Mouse (Mus musculus) intestine, embryonic 15.5 days (tissue): ENCODE measurements around the gene Chtf18. TPM values are rescaled to one million over a fixed set of nuclear protein-coding genes. Genes with fewer than 3 reads are reported as not detected.
A peak's percentile ranks its signal among the peaks of the same experiment; 100 is the strongest.

Experiments
- ATAC-seq: fragments of 200-750 bp; cut with Nextera tagmentation; 2 replicates; pipeline ENCODE4 v1.8.0; 2017; ENCODE audit warnings: moderate TSS enrichment, moderate library complexity
- H3K27ac ChIP-seq: fragments of 300-500 bp; sonication (generic); 2 replicates; pipeline ENCODE4 v1.5.1; 2015; ENCODE audit warnings: mild to moderate bottlenecking, inconsistent platforms
- H3K27me3 ChIP-seq: fragments of 300-500 bp; sonication (generic); replicated peaks from 2 replicates; pipeline ENCODE4 v1.6.1; 2015; ENCODE audit warnings: inconsistent platforms
- H3K36me3 ChIP-seq: fragments of 300-500 bp; sonication (generic); 2 replicates; pipeline ENCODE4 v1.6.1; 2015; ENCODE audit warnings: inconsistent platforms
- H3K4me1 ChIP-seq: fragments of 300-500 bp; sonication (generic); replicated peaks from 2 replicates; pipeline ENCODE4 v1.6.1; 2015; ENCODE audit warnings: inconsistent platforms
- H3K4me2 ChIP-seq: fragments of 300-500 bp; sonication (generic); replicated peaks from 2 replicates; pipeline ENCODE4 v1.6.1; 2015; ENCODE audit warnings: mild to moderate bottlenecking, inconsistent platforms
- H3K4me3 ChIP-seq: fragments of 300-500 bp; sonication (generic); replicated peaks from 2 replicates; pipeline ENCODE4 v1.5.1; 2015; ENCODE audit warnings: inconsistent platforms
- H3K9ac ChIP-seq: fragments of 300-500 bp; sonication (generic); 2 replicates; pipeline ENCODE4 v1.6.1; 2015; ENCODE audit warnings: inconsistent platforms
- H3K9me3 ChIP-seq: fragments of 300-500 bp; sonication (generic); 2 replicates; pipeline ENCODE4 v1.6.1; 2016; ENCODE audit warnings: inconsistent platforms
- WGBS: fragments of 180-500 bp; shearing (Covaris S2); methylation state at CpG from one replicate; pipeline ENCODE4 v1.1.7; 2015; 5-methylcytosine and 5-hydroxymethylcytosine counted together
- polyA plus RNA-seq: library from polyadenylated mRNA; unstranded; fragments of >200 nt; fragmentation: Nextera tagmentation; extraction: Ambion mirVana; gene quantifications from 2 replicates; pipeline ENCODE4 v1.2.1, GENCODE M21; 2015

Gene Chtf18
- polyA plus RNA-seq, 1 experiment from 2014 or later = 23.5 TPM

- H3K27ac ChIP-seq = no peak overlapping the region
- H3K9me3 ChIP-seq = no peaks in the 10 kb centered on the region
- no peak overlapping the region for H3K4me3 ChIP-seq
- peaks cover 24% of the 10 kb centered on the region; the same call in 1 of the 2 replicates for H3K36me3 ChIP-seq
- H3K9ac ChIP-seq = no peak overlapping the region
- ATAC-seq = no peak
- H3K4me1 ChIP-seq = peaks cover 16% of the 10 kb centered on the region
- WGBS = 81% methylated on average over 6 of the region's 6 CpGs
- no peaks in the 10 kb centered on the region for H3K27me3 ChIP-seq
- H3K4me2 ChIP-seq = no peak overlapping the region
Measured at GRCm38 (mm10) chr17:25725264-25725663, 2.0 kb downstream of the Chtf18 start.

GRCm38 (mm10) chr17:25723919-25724318 lies 3.3 kb downstream of the Chtf18 start:
- H3K9ac ChIP-seq = no peak overlapping the region
- H3K27ac ChIP-seq = no peak overlapping the region
- H3K36me3 ChIP-seq = peaks cover 21% of the 10 kb centered on the region; the same call in 1 of the 2 replicates
- no peaks in the 10 kb centered on the region for H3K27me3 ChIP-seq
- no peak overlapping the region for H3K4me3 ChIP-seq
- WGBS = 78% methylated on average over 7 of the region's 7 CpGs
- no peaks in the 10 kb centered on the region for H3K9me3 ChIP-seq
- peaks cover 16% of the 10 kb centered on the region for H3K4me1 ChIP-seq
- no peak overlapping the region for H3K4me2 ChIP-seq
- ATAC-seq = no peak

DNA sequence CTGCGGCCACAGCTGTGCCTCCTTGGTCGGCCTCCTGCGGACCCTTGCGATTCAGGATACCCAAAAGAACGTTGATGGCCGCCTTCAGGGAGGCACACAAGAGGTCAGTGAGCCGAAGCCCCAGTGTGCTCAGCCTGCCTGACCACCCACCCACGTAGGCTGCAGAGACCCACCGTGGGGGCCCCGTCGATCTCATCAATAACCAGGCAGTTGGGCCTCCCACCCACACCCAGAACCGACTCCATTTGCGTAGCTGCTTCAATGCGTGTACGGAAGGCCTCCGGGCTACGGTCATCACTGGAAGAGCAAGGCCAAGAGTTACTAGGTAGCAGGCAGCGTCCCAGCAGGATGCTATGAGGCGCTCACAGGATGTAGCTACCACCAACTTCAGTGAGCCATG lies 3.7 kb downstream of the Chtf18 start:
- Histone ChIP-seq H3K9ac (no peak overlapping the region), H3K4me3 (no peak overlapping the region), H3K36me3 (peaks cover 21% of the 10 kb centered on the region; the same call in 1 of the 2 replicates), H3K4me2 (no peak overlapping the region), H3K27ac (no peak overlapping the region), H3K4me1 (peaks cover 15% of the 10 kb centered on the region), H3K27me3 (no peaks in the 10 kb centered on the region), H3K9me3 (no peaks in the 10 kb centered on the region)
- no peak for ATAC-seq
- WGBS = 96% methylated on average over 19 of the region's 19 CpGs

DNA sequence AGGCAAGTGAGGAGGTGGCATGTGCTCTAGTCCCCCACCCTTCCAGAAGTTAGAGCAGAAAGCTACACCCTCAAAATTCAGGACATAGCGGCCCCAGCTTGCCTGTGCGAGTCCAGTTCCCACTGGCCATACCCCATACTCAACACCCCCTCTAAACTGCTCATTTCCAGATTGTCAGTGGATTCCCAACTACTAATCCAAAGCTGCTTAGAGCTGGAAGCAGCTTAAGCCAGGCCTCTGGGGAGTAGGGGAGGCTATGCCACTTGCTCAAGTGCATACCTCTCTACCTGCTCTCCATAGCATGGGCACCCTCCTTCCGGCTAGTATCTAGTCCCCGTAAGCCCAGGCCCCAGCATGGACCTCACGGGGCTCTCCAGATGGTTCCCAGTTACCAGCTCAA lies 5.7 kb downstream of the Chtf18 start:
- Histone ChIP-seq H3K9me3 (no peaks in the 10 kb centered on the region), H3K4me2 (no peak overlapping the region)
- WGBS = 92% methylated on average over 5 of the region's 5 CpGs

GRCm38 (mm10) chr17:25717691-25718090 lies 9.5 kb downstream of the Chtf18 start:
- no peak overlapping the region for H3K27ac ChIP-seq
- H3K36me3 ChIP-seq = peaks cover 9% of the 10 kb centered on the region; the same call in 1 of the 2 replicates
- H3K9me3 ChIP-seq = no peaks in the 10 kb centered on the region
- peak overlapping the region; percentile 93 for H3K4me2 ChIP-seq
- H3K27me3 ChIP-seq = peaks cover 30% of the 10 kb centered on the region
- WGBS = 14% methylated on average over 6 of the region's 6 CpGs
- H3K4me1 ChIP-seq = peaks cover 12% of the 10 kb centered on the region
- H3K9ac ChIP-seq = peak overlapping the region; percentile 44; the same call in 1 of the 2 replicates
- H3K4me3 ChIP-seq = peak overlapping the region; percentile 41
- 0 out of 2 replicates have a peak, but pooled peaks have one; percentile 5 for ATAC-seq

More for the DNA sequence above, 5.7 kb downstream of the Chtf18 start:
- Histone ChIP-seq H3K9ac (no peak overlapping the region), H3K27ac (no peak overlapping the region), H3K36me3 (peaks cover 21% of the 10 kb centered on the region; the same call in 1 of the 2 replicates), H3K4me1 (peaks cover 17% of the 10 kb centered on the region), H3K4me3 (no peak overlapping the region), H3K27me3 (peaks cover 19% of the 10 kb centered on the region)
- ATAC-seq = no peak

DNA sequence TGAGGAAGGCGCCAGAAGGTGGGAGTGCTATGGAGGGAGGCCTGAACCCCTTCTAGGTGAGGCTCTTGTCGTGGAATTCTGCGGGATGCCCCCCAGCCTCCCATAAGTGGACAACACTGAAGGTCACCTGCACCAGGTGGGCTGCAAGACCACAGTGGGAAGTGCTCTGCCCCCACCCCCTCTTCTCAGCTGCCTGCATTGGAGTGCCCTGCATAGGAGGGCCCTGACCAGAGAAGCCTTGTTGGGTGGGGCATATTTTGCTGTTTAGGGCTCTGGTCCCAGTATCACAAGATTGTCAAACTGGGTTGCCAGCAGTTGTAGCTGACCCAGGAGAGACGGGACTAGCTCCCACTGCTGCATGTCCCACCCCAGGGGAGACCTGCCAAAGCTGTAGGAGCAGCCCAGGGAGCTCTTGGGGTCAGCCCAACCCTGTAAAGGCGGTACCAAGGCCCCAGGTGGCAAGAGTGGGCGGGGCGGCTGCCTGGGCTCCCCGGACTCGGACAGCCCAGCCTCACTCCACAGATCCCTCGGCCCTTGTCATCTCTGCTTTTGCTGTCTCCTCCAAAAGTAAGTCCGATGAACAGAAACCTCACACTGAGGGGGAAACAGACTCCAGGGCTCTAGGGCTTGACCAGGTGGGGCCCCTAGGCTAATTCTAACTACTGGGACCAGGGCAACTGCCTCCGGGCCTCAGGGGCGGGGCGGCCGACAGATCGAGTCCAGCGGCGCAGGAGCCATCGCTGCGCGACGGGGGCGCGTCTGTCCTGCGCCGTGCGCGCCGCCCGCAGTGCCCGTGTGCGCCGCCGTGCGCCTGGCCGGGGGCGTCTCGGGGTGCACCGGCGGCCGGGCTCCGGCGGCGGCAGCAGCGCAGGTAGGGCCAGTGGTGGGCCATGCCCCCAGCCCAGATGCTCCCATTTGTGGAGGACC lies 10.2 kb downstream of the Chtf18 start, which contains the start of gene Gng13:
Gene Gng13 (plus strand): TSS at position 461 of the 927 bp plus-strand sequence.
- peak; percentile 74 for ATAC-seq
- peaks cover 7% of the 10 kb centered on the region; the same call in 1 of the 2 replicates for H3K36me3 ChIP-seq
- H3K9ac ChIP-seq = peak within 1 kb of the TSS; percentile 44; the same call in 1 of the 2 replicates
- peak within 1 kb of the TSS; percentile 93 for H3K4me2 ChIP-seq
- no peaks in the 10 kb centered on the region for H3K9me3 ChIP-seq
- peaks cover 30% of the 10 kb centered on the region for H3K27me3 ChIP-seq
- WGBS = under 1% methylated on average over 45 of the region's 45 CpGs
- H3K4me1 ChIP-seq = peaks cover 12% of the 10 kb centered on the region
- peak within 1 kb of the TSS; percentile 41 for H3K4me3 ChIP-seq
- no peak within 1 kb of the TSS for H3K27ac ChIP-seq

GRCm38 (mm10) chr17:25716130-25716529 lies 11.1 kb downstream of the Chtf18 start:
- Histone ChIP-seq H3K4me2 (0 out of 2 replicates have a peak overlapping the region, but pooled peaks have one; percentile 93), H3K27ac (no peak overlapping the region), H3K4me3 (no peak overlapping the region), H3K4me1 (peaks cover 12% of the 10 kb centered on the region), H3K36me3 (peaks cover 7% of the 10 kb centered on the region; the same call in 1 of the 2 replicates), H3K27me3 (peaks cover 30% of the 10 kb centered on the region), H3K9me3 (no peaks in the 10 kb centered on the region), H3K9ac (no peak overlapping the region)
- no peak for ATAC-seq
- 5% methylated on average over 6 of the region's 6 CpGs for WGBS

DNA sequence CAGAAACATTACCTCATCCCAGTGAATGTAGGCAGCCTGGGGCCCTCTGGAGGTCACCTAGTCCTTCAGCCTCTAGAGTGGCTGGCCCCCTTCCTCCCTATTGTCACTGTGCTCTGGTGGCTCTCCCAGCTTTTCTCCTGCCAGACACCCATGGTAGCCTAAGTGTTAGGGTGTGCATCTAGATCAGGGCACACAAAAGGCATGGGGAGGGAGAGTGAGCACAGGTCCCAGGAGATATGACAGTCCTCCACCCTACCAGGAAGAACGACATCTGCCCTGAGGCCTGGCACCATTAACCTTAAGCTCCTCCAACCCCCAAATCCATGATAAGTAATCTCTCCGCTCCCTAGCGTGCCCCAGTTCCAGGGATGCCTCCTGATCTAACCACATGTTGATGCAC lies 11.6 kb downstream of the Chtf18 start:
- Histone ChIP-seq H3K4me2 (no peak overlapping the region), H3K9ac (no peak overlapping the region), H3K36me3 (peaks cover 5% of the 10 kb centered on the region; the same call in 1 of the 2 replicates), H3K4me3 (no peak overlapping the region), H3K27me3 (peaks cover 30% of the 10 kb centered on the region), H3K4me1 (peaks cover 12% of the 10 kb centered on the region), H3K27ac (no peak overlapping the region), H3K9me3 (no peaks in the 10 kb centered on the region)
- 52% methylated on average over 3 of the region's 3 CpGs for WGBS
- no peak for ATAC-seq

DNA sequence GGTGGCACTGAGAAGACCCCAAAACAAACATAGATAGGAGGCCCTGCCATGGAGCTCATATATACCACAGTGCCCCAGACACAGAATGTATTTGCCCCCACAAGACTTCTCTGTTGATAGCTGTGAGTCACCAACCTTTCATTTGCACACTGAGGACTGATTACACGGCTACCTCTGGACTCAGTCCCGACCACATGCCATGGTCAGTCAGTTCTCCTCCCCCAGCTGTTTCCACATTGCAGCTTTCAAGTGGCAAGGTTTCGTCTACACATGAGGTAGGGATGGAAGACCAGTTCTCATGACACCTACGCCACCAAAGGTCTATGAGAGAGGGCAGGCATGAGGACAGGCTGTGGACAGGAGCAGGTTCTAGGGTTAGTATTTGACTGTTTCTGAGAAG lies 16.1 kb downstream of the Chtf18 start:
- H3K36me3 ChIP-seq = no peaks in the 10 kb centered on the region
- H3K27me3 ChIP-seq = peaks cover 7% of the 10 kb centered on the region; the same call in 1 of the 2 replicates
- no peaks in the 10 kb centered on the region for H3K4me1 ChIP-seq
- no peaks in the 10 kb centered on the region for H3K9me3 ChIP-seq
- ATAC-seq = no peak
- H3K27ac ChIP-seq = no peak overlapping the region
- no peak overlapping the region for H3K4me2 ChIP-seq
- no peak overlapping the region for H3K9ac ChIP-seq
- 78% methylated on average over 4 of the region's 4 CpGs for WGBS
- no peak overlapping the region for H3K4me3 ChIP-seq

DNA sequence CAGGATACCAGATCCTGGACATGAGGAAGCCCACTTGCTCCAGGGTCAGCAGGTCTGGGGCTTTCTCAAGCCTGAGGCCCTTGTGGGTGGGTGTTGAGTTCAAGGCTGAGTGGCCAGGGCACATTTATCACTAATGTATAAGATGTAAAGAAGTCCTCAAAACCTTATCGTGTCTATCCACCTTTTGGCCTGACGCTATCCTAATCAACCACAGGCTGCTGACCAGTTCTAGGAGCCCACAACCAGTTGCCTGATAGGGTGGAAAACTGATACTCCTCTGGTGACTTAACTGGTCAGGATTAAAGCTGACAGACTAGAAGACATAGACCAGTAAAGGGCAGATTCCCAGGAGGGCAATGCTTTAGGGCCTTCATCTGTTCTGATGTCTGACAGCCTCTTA lies 17.2 kb downstream of the Chtf18 start:
- no peak overlapping the region for H3K27ac ChIP-seq
- H3K27me3 ChIP-seq = 0 out of 2 replicates have a peak, but pooled peaks cover 2% of the 10 kb centered on the region
- H3K36me3 ChIP-seq = no peaks in the 10 kb centered on the region
- WGBS = 87% methylated on average over 2 of the region's 2 CpGs
- no peak for ATAC-seq
- no peak overlapping the region for H3K4me2 ChIP-seq
- H3K4me3 ChIP-seq = no peak overlapping the region
- H3K9ac ChIP-seq = no peak overlapping the region
- no peaks in the 10 kb centered on the region for H3K4me1 ChIP-seq
- no peaks in the 10 kb centered on the region for H3K9me3 ChIP-seq

DNA sequence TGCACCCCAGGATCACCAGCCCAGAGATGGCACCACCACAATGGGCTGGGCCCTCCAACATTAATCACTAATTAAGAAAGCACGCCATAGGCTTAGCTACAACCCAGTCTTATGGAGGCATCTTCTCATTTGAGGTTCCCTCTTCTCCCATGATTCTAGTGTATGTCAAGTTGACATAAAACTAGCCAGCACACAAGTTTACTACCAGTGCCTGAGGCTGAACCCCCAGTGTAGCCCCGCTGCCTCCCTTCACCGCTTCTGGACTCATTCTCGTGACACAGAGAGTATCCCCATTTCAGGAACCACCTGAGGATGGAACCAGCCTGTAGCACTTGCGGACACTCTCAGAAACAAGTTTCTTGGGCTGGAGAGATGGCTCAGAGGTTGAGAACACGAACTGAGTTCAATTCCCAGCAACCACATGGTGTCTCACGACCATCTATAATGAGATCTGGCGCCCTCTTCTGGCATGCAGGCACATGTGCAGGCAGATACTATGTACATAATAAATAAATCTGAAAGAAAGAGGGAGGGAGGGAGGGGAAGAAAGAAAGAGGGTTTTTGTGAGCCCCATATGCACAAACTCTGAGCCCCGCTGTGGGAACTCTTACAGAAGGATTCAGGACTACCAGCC lies 26.2 kb downstream of the Chtf18 start:
- Histone ChIP-seq H3K4me2 (no peak overlapping the region), H3K36me3 (no peaks in the 10 kb centered on the region), H3K4me1 (no peaks in the 10 kb centered on the region), H3K27me3 (no peaks in the 10 kb centered on the region), H3K27ac (no peak overlapping the region), H3K4me3 (no peak overlapping the region), H3K9ac (no peak overlapping the region), H3K9me3 (no peaks in the 10 kb centered on the region)
- 58% methylated on average over 9 of the region's 9 CpGs for WGBS
- no peak for ATAC-seq

DNA sequence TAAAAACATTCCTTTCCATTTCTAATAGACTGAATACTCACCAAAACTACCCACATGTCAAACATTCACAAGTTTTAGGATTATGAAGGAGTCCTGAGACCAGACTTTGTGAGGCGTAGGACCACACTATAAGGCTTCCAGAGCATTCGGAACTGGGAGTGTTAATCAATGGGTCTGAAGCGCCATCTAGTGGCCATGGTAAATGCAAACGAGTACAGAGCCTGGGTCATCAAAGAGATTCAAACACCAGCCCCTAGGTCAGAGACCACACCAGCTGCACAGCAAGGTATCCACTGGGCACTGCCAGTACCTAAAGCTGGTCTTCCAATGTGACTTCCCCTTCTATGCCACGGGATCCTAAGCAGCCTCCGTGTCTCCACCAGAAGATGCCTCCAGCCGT lies 28.8 kb downstream of the Chtf18 start:
- H3K4me3 ChIP-seq = no peak overlapping the region
- H3K27ac ChIP-seq = no peak overlapping the region
- no peak overlapping the region for H3K9ac ChIP-seq
- no peaks in the 10 kb centered on the region for H3K4me1 ChIP-seq
- WGBS = 9% methylated on average over 7 of the region's 7 CpGs
- ATAC-seq = peak; percentile 53; the same call in 1 of the 2 replicates
- no peaks in the 10 kb centered on the region for H3K27me3 ChIP-seq
- no peaks in the 10 kb centered on the region for H3K36me3 ChIP-seq
- H3K4me2 ChIP-seq = no peak overlapping the region
- no peaks in the 10 kb centered on the region for H3K9me3 ChIP-seq
